Mouse (Mus musculus): ENCODE measurements around the gene Timeless. TPM values are rescaled to one million over a fixed set of nuclear protein-coding genes. Genes with fewer than 3 reads are reported as not detected.
"Not testable (repeated sequence)": the region's sequence is repeated elsewhere in the genome, so short reads cannot be mapped to it uniquely, and the experiment has no call there.

The Timeless gene
- polyA plus RNA-seq, 1 experiment from 2014 or later: 66.6 TPM

DNA sequence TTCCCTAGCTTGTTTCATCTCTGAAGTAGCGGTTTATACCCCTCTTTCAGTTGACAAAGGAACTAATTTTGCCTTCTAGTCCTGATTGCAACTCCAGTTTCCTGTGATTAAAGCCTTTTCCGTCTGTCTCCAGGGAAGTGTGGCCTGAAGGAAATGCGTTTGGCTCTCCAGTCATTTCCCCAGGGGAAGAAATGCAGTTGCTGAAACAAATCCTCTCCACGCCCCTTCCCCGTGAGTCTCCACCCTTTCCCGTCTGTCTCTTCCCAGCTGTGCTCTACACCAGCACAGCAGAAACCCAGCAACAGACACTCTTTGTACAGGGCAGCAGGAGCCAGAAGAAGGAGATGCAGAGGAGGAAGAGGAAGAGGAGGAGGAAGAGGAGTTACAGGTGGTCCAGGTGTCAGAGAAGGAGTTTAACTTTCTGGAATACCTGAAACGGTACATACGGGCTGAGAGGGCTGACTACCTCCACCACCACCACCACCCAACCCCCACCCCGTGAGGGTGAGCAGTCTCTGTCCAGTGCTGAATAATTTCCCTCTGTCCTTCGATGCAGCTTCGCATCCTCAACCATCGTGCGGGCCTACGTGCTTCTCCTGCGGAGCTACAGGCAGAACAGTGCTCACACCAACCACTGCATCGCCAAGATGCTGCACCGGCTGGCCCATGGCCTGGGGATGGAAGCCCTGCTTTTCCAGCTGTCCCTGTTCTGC is 15.3 kb downstream of the Timeless start:
- DNase-seq (ENCODE audit: low spot score) (peak; percentile 30), ATAC-seq (replicated peaks; ENCODE audit: insufficient number of reproducible peaks, low FRiP score, low TSS enrichment, low read depth) (no peak)
- Histone ChIP-seq H3K9me3 (replicated peaks; ENCODE audit: control insufficient read depth, low read length) (no peaks in the 10 kb centered on the region), H3K27ac (replicated peaks; ENCODE audit: low read depth, low read length) (no peak overlapping the region), H3K27me3 (ENCODE audit: control insufficient read depth, insufficient read depth, low read length) (no peaks in the 10 kb centered on the region), H3K36me3 (replicated peaks; ENCODE audit: control insufficient read depth, insufficient read depth, low read depth, low read length) (peaks cover 50% of the 10 kb centered on the region), H3K4me2 (ENCODE audit: low read depth, low read length) (no peak overlapping the region), H3K4me1 (ENCODE audit: control insufficient read depth, insufficient read depth, low read length) (no peaks in the 10 kb centered on the region), H3K9ac (replicated peaks; ENCODE audit: low read length) (no peak overlapping the region), H3K4me3 (ENCODE audit: low read depth, low read length) (no peak overlapping the region)
- 79% methylated on average over 17 of the region's 17 CpGs for WGBS

GRCm38 (mm10) chr10:128250565-128250964 is 18.7 kb downstream of the Timeless start:
- no peak overlapping the region for H3K9ac ChIP-seq (replicated peaks; ENCODE audit: low read length)
- ATAC-seq (replicated peaks; ENCODE audit: insufficient number of reproducible peaks, low FRiP score, low TSS enrichment, low read depth): no peak
- no peak overlapping the region for H3K27ac ChIP-seq (replicated peaks; ENCODE audit: low read depth, low read length)
- 96% methylated on average over 13 of the region's 13 CpGs for WGBS
- no peaks in the 10 kb centered on the region for H3K4me1 ChIP-seq (ENCODE audit: control insufficient read depth, insufficient read depth, low read length)
- peaks cover 40% of the 10 kb centered on the region for H3K36me3 ChIP-seq (replicated peaks; ENCODE audit: control insufficient read depth, insufficient read depth, low read depth, low read length)
- no peaks in the 10 kb centered on the region for H3K9me3 ChIP-seq (replicated peaks; ENCODE audit: control insufficient read depth, low read length)
- no peak overlapping the region for H3K4me3 ChIP-seq (ENCODE audit: low read depth, low read length)
- DNase-seq (ENCODE audit: low spot score): no peak
- no peaks in the 10 kb centered on the region for H3K27me3 ChIP-seq (ENCODE audit: control insufficient read depth, insufficient read depth, low read length)
- H3K4me2 ChIP-seq (ENCODE audit: low read depth, low read length): no peak overlapping the region

- no peak within 1 kb of the TSS for H3K9ac ChIP-seq (replicated peaks; ENCODE audit: low read length)
- no peak within 1 kb of the TSS for H3K27ac ChIP-seq (replicated peaks; ENCODE audit: low read depth, low read length)
- H3K36me3 ChIP-seq (replicated peaks; ENCODE audit: control insufficient read depth, insufficient read depth, low read depth, low read length): peaks cover 28% of the 10 kb centered on the region
- no peak within 1 kb of the TSS for H3K4me2 ChIP-seq (ENCODE audit: low read depth, low read length)
- no peak within 1 kb of the TSS for H3K4me3 ChIP-seq (ENCODE audit: low read depth, low read length)
- DNase-seq (ENCODE audit: low spot score) (no peak), ATAC-seq (replicated peaks; ENCODE audit: insufficient number of reproducible peaks, low FRiP score, low TSS enrichment, low read depth) (no peak)
- H3K9me3 ChIP-seq (replicated peaks; ENCODE audit: control insufficient read depth, low read length): no peaks in the 10 kb centered on the region
- H3K27me3 ChIP-seq (ENCODE audit: control insufficient read depth, insufficient read depth, low read length): no peaks in the 10 kb centered on the region
- H3K4me1 ChIP-seq (ENCODE audit: control insufficient read depth, insufficient read depth, low read length): no peaks in the 10 kb centered on the region
- WGBS: 84% methylated on average over 4 of the region's 4 CpGs
Observed at GRCm38 (mm10) chr10:128253677-128254255, 21.9 kb downstream of the Timeless start, which contains the start of gene Apon. Gene Apon, plus strand, starts transcription at chr10:128254096.

DNA sequence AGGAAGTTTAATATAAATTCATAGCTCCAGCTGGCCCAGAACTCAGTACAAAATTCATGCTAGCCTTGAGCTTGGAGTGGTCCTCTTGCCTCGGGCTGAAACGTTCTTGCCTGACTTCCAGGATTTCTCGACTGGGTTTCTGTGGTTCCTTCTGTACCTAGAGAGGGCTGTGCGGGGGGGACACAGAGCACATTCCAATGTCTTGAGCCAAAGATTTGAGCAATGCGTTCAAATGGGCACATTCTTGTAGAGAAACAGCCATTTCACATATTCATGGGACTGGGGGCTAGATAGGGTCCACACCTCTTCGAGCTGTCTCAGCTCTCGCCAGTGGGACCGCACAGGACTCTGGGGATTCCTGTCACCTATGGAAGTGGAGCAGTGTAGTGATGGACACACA is 24.1 kb downstream of the Timeless start:
- DNase-seq (ENCODE audit: low spot score) (no peak), ATAC-seq (replicated peaks; ENCODE audit: insufficient number of reproducible peaks, low FRiP score, low TSS enrichment, low read depth) (no peak)
- no peaks in the 10 kb centered on the region for H3K4me1 ChIP-seq (ENCODE audit: control insufficient read depth, insufficient read depth, low read length)
- H3K4me3 ChIP-seq (ENCODE audit: low read depth, low read length): no peak overlapping the region
- no peak overlapping the region for H3K4me2 ChIP-seq (ENCODE audit: low read depth, low read length)
- no peaks in the 10 kb centered on the region for H3K27me3 ChIP-seq (ENCODE audit: control insufficient read depth, insufficient read depth, low read length)
- WGBS: 89% methylated on average over 8 of the region's 8 CpGs
- peaks cover 11% of the 10 kb centered on the region for H3K36me3 ChIP-seq (replicated peaks; ENCODE audit: control insufficient read depth, insufficient read depth, low read depth, low read length)
- no peak overlapping the region for H3K27ac ChIP-seq (replicated peaks; ENCODE audit: low read depth, low read length)
- no peaks in the 10 kb centered on the region for H3K9me3 ChIP-seq (replicated peaks; ENCODE audit: control insufficient read depth, low read length)
- H3K9ac ChIP-seq (replicated peaks; ENCODE audit: low read length): no peak overlapping the region

GRCm38 (mm10) chr10:128256328-128256727 is 24.5 kb downstream of the Timeless start:
- Histone ChIP-seq H3K27ac (replicated peaks; ENCODE audit: low read depth, low read length) (no peak overlapping the region), H3K4me3 (ENCODE audit: low read depth, low read length) (no peak overlapping the region), H3K36me3 (replicated peaks; ENCODE audit: control insufficient read depth, insufficient read depth, low read depth, low read length) (peaks cover 9% of the 10 kb centered on the region), H3K27me3 (ENCODE audit: control insufficient read depth, insufficient read depth, low read length) (no peaks in the 10 kb centered on the region), H3K9ac (replicated peaks; ENCODE audit: low read length) (no peak overlapping the region), H3K4me1 (ENCODE audit: control insufficient read depth, insufficient read depth, low read length) (no peaks in the 10 kb centered on the region), H3K9me3 (replicated peaks; ENCODE audit: control insufficient read depth, low read length) (no peaks in the 10 kb centered on the region), H3K4me2 (ENCODE audit: low read depth, low read length) (no peak overlapping the region)
- ATAC-seq (replicated peaks; ENCODE audit: insufficient number of reproducible peaks, low FRiP score, low TSS enrichment, low read depth) (no peak), DNase-seq (ENCODE audit: low spot score) (no peak)
- 87% methylated on average over 8 of the region's 8 CpGs for WGBS

DNA sequence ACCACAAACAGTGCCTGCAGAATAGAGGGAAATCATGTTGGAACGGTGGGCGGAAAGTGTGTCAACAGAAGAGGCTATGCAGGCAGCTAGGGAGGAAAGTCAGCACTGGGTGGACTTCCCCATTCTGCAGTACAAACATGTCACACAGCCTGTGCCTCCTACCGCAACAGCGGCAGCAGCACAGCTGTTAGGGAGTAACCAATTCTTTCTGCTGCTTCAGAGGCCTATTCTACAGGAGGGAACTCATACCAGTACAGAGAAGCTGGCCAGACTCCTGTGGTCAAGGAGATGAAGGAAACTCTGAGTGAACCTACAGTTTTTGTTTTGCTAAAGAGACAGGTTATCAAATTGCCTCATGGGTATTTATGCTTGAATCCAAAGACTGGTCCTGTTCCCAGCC is 27.1 kb downstream of the Timeless start:
- Histone ChIP-seq H3K36me3 (replicated peaks; ENCODE audit: control insufficient read depth, insufficient read depth, low read depth, low read length) (no peaks in the 10 kb centered on the region), H3K9me3 (replicated peaks; ENCODE audit: control insufficient read depth, low read length) (no peaks in the 10 kb centered on the region), H3K4me3 (ENCODE audit: low read depth, low read length) (no peak overlapping the region), H3K27me3 (ENCODE audit: control insufficient read depth, insufficient read depth, low read length) (no peaks in the 10 kb centered on the region), H3K27ac (replicated peaks; ENCODE audit: low read depth, low read length) (no peak overlapping the region), H3K9ac (replicated peaks; ENCODE audit: low read length) (no peak overlapping the region), H3K4me2 (ENCODE audit: low read depth, low read length) (no peak overlapping the region), H3K4me1 (ENCODE audit: control insufficient read depth, insufficient read depth, low read length) (no peaks in the 10 kb centered on the region)
- WGBS: 91% methylated on average over 4 of the region's 4 CpGs
- ATAC-seq (replicated peaks; ENCODE audit: insufficient number of reproducible peaks, low FRiP score, low TSS enrichment, low read depth): no peak
- DNase-seq (ENCODE audit: low spot score): no peak

DNA sequence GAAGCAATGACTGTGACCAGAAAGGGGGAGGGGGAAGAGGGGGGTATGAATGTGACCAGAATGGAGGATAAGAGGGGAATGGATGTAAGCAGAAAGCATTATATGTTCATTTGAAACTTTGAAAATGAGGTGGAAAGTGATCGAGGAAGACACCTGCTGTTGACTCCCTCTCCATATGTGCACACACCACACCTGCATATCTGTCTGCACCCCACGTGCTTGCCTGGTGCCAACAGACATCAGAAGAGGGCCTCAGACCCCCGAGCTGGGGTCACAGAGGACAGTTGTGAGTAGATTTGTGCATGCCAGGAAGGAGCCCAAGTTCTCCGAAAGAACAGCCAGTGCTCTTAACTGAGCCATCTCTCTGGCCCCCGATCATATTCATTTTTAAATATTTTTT is 28.1 kb downstream of the Timeless start:
- no peak overlapping the region for H3K27ac ChIP-seq (replicated peaks; ENCODE audit: low read depth, low read length)
- H3K4me1 ChIP-seq (ENCODE audit: control insufficient read depth, insufficient read depth, low read length): no peaks in the 10 kb centered on the region
- no peak for ATAC-seq (replicated peaks; ENCODE audit: insufficient number of reproducible peaks, low FRiP score, low TSS enrichment, low read depth)
- H3K4me2 ChIP-seq (ENCODE audit: low read depth, low read length): no peak overlapping the region
- H3K9me3 ChIP-seq (replicated peaks; ENCODE audit: control insufficient read depth, low read length): no peaks in the 10 kb centered on the region
- no peak overlapping the region for H3K9ac ChIP-seq (replicated peaks; ENCODE audit: low read length)
- H3K4me3 ChIP-seq (ENCODE audit: low read depth, low read length): no peak overlapping the region
- 82% methylated on average over 5 of the region's 5 CpGs for WGBS
- no peaks in the 10 kb centered on the region for H3K36me3 ChIP-seq (replicated peaks; ENCODE audit: control insufficient read depth, insufficient read depth, low read depth, low read length)
- H3K27me3 ChIP-seq (ENCODE audit: control insufficient read depth, insufficient read depth, low read length): no peaks in the 10 kb centered on the region
- no peak for DNase-seq (ENCODE audit: low spot score)

DNA sequence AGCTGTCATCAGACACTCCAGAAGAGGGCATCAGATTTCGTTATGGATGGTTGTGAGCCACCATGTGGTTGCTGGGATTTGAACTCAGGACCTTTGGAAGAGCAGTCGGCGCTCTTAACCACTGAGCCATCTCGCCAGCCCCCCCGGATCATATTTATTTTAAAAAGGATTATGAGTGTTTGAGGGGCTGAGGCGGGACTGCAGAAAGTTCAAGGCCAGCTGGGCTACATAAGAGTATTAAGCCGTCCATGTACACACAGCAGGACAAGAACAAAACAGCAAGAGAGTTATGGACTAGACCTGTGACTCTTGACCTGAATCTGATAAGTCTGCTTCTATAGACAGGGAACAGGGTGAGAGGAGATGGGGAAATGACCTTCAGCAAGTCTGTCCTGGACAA is 28.5 kb downstream of the Timeless start:
- ATAC-seq (replicated peaks; ENCODE audit: insufficient number of reproducible peaks, low FRiP score, low TSS enrichment, low read depth); H3K4me3 ChIP-seq (ENCODE audit: low read depth, low read length); H3K27ac ChIP-seq (replicated peaks; ENCODE audit: low read depth, low read length); H3K36me3 ChIP-seq (replicated peaks; ENCODE audit: control insufficient read depth, insufficient read depth, low read depth, low read length); H3K9me3 ChIP-seq (replicated peaks; ENCODE audit: control insufficient read depth, low read length); H3K9ac ChIP-seq (replicated peaks; ENCODE audit: low read length); H3K27me3 ChIP-seq (ENCODE audit: control insufficient read depth, insufficient read depth, low read length); DNase-seq (ENCODE audit: low spot score); H3K4me2 ChIP-seq (ENCODE audit: low read depth, low read length); H3K4me1 ChIP-seq (ENCODE audit: control insufficient read depth, insufficient read depth, low read length): not testable (repeated sequence)
- 87% methylated on average over 7 of the region's 7 CpGs for WGBS

Measured in embryonic facial prominence, embryonic 11.5 days (tissue).